Mouse (Mus musculus): ENCODE measurements at regions not wholly inside any gene's neighbourhood (a gene's known extent, or its start where the extent isn't known, plus 50 kb on each side); places are given as distances from the start of the nearest gene placed in this dataset.
"Not testable (repeated sequence)": the region's sequence is repeated elsewhere in the genome, so short reads cannot be mapped to it uniquely, and the experiment has no call there.

- no peak for DNase-seq
These were observed 355.7 kb upstream of the Zwint start for GRCm38 (mm10) chr10:72298824-72299551.

- not testable (repeated sequence) for DNase-seq
These were observed 345.6 kb upstream of the Zwint start for GRCm38 (mm10) chr10:72309045-72309444.

DNA sequence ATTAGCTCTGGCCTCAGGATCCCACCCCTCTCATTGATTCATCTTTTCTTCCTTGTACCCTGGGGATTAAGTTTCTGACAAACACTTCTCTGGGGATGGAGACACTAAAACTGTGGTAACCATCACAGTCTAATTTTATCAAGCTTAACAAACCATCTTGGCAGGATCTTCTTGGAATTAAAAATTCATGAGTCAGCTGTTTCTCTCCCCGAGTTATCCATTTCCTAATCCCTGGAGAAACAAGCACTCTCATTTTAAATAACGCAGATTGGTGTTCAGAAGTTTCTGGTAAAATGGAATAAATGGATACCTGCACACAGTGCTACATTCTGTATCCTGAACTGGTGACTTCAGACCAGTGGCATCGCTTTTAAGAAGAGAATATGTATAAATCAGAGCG is 336.3 kb upstream of the Zwint start:
- DNase-seq: no peak

DNA sequence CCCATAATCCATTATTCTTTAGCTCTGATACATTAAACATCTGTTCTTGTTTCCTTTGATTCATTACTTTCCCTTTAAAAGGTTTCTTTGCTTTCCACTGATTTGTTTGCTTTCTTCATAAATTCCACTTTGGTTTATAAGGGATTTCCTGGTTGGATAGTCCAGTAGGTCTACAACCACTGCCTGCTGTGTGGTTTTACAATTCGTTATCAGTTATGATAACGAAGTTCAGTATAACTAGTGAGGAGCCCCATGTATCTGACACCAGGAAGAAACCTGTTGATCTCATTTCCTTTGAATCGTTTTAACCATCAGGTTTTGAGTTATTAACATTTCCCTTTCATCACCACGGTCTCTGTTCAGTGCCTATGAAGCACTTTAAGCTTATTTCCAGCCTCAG is 334.3 kb upstream of the Zwint start:
- no peak for DNase-seq

GRCm38 (mm10) chr10:72326624-72327023 is 328.0 kb upstream of the Zwint start:
- no peak for DNase-seq

GRCm38 (mm10) chr10:72347253-72347652 is 307.4 kb upstream of the Zwint start:
- no peak for DNase-seq

DNA sequence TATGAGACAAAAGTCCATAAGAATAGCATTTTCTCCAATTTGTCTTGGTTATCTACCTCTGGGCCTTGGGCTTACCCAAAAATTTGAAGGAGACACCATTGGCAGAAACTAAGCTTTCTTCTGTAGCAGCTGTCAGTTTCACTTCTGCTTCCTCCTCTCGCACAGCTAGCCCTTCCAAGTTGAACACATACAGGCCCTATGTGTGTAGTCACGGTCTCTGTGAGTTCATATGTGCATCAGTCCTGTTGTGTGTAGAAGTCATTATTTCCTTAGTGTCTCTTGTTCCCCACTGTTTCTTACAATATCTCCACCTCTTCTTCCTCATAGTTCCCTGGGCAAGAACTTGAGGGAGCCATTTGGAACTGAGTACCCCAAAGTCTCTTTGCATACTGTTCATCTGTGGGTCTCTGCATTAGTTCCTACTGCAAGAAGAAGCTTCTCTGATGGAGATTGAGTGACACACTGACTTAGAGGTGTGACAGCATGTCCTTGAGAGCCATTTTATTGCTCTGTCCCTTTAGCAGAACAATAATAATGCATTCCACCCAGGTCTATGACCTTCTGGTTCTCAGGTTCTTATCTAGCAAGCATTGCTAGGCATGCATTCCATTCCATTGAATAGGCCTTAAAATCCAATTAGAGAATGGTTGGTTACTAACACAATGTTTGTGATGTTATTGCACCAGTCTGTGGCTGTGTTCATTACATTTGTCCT is 306.5 kb upstream of the Zwint start:
- DNase-seq: no peak

- DNase-seq: no peak
These were observed 301.8 kb upstream of the Zwint start for GRCm38 (mm10) chr10:72352810-72353209.

GRCm38 (mm10) chr10:72353515-72353914 is 301.1 kb upstream of the Zwint start:
- no peak for DNase-seq

GRCm38 (mm10) chr10:72383351-72383750 is 271.3 kb upstream of the Zwint start:
- no peak for DNase-seq

- no peak for DNase-seq
These were observed 269.8 kb upstream of the Zwint start for GRCm38 (mm10) chr10:72384826-72385225.

DNA sequence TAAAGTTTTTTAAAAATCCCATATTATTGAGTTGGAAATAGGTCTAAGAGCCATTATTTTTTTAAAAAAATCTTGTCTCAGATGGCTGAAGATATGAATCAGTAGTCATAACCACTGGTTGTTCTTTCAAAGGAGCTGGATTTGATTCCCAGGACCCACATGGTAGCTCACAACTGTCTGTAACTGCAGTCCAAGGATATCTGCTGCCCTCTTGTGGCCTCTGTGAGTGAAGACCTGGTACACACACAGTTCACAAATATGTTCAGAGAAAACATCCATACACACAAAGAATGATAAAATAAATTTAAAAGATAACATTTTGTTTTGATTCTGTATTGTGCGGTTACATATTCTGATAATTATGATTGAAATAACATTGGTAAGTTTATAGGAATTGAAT is 263.2 kb upstream of the Zwint start:
- peak in 1 of 2 experiments; percentile 0 for DNase-seq

DNA sequence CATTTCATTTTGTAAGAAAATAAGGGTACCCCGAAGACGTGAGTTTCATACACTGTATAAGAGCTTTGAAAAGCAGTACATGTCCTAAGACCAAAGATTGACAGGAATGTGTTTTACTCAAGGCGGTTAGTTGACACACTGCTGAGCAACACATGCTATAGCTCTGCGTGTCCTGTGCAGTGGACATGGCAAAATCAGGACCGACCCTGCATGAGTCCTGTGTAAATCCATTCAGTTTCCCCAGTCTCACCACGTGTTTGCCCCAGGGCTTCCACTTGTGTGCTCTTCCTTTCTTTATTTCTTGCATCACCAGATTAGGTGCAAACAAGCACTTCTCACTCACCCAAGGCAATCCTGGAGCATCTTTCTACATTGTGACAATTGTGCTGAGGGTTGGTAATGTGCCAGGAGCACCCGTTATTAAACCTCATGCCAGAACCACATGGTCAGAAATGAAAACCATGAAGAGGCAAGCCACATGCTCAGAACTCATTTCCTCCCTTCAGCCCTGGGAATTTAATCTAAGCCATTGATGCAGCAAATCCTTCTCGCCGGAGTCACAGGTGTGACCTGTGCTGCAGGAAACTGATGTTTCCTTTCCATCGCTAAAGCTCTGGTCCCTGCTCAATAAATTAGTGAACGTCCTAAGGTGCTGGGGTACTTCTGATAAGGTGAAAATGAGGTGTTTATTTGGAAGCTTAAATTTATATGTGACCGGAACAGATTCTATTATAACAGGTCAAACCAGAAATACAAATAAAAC is 261.2 kb upstream of the Zwint start:
- DNase-seq: no peak

GRCm38 (mm10) chr10:72394367-72394766 is 260.3 kb upstream of the Zwint start:
- DNase-seq: no peak

DNA sequence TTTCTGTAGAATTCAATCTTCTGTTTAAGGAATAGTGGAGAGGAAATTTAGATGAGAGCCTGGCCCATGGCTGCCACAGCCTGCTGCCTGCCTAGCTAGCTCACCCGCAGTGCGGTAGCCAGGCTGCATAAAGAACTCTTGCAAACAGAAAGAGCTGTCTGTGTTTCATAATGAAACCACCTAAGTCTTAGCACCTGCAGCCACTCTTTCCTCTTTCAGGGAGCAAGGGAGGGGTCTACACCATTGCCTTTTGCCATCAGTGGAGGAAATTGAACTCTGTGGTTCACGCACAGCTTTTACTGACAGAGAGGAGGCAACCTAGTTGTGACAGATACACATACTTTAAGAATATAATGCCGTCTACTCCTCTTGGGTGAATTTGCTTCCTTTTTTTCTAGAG is 251.4 kb upstream of the Zwint start:
- DNase-seq: no peak

GRCm38 (mm10) chr10:72410305-72410704 is 244.3 kb upstream of the Zwint start:
- no peak for DNase-seq

DNA sequence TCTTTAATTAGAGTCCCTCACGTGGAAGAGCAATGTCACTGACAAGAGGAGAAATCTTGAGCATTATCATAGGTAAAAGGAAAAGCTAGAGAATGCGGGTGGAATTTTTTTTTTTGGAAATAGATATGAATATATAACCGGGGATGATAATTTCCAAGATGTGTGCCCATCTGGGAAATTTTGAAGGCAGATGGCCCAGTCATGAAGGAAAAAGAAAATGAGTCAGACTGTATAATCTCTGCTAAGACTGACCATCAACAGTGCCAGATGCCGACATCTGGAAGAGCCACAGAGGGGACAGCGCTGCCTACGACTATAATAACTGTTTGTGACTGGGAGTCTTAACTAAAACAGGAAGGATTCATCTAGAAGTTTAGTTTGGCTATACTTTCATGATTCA is 243.0 kb upstream of the Zwint start:
- DNase-seq: no peak

DNA sequence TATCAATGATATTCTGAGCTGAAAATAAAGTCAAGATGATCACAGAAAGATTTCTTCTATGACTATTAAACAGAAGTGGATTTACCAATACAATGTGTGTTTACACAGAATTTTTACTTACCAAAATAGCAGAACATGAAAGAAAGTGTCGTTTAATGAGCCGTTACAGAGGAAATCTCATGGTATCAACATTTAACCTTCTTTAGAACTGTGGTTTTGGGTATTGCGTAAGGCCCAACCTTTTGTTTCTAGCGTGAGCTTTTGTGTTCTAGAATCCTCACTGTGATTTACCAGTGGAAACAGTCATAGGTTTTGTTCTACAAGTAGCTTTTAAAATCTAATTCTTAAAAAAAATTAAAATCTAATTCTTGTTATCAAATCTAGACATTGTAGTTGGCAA is 200.0 kb upstream of the Zwint start:
- no peak for DNase-seq

DNA sequence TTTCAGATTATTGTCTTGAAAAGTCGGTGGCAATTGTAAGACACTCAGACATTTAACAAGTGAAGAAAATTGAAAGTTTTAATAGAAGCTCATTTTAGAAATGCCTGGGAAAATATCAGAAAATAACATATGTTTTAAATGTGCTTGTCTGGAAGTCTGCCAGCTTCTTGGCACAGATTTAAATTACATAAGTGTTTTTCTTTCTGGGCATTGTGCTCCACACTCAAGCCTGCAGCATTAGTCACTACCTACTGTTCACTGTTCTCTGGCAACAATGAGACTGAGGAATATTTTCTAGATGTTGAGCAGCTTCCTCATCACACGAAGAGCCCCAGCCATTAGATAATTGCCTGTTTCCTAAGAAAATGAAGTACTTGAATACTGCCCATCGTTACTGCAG is 170.3 kb upstream of the Zwint start:
- no peak for DNase-seq

- no peak for DNase-seq
These were observed 122.2 kb upstream of the Zwint start for GRCm38 (mm10) chr10:72532431-72532830.

- no peak for DNase-seq
These were observed 121.2 kb upstream of the Zwint start for GRCm38 (mm10) chr10:72533427-72533826.

DNA sequence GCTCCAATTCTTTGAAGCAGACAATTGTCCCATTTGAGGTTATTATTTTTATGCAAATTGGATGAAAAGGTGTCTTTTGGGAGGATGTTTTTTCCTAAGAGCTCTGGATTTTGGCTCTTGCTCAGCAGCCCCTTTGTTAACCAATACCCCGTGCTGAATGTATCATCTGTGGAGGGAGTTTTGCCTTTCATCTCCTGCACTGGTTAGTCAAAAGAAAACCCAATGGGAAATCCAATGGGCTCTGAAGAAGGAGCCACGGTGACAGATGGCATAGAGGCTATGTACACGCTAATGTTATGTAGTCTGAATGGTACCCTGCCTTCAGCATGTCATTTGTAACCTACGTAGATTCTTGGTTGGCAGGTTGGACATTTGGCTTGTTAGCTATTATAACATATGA is 120.8 kb upstream of the Zwint start:
- DNase-seq: no peak

GRCm38 (mm10) chr10:72549564-72549963 is 105.1 kb upstream of the Zwint start:
- DNase-seq: no peak

DNA sequence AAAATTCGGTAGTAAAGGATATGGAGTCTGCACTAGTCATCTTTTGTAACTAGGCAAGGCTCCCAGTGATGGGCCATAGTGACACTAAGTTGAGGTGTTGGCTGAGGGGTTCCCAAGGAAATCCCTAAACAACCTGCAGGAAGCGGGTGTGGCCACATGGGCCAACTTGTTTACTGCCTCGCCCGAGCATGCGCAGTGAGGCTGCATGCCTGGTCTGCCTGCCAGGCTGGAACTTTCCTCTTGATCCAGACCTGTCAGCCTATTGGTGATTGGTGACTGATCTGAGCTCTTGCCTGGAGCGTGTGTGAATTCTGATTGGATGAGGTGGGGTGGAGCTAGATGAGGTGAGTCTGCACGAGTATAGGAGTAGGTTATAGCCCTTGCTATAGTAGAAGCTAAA is 103.1 kb upstream of the Zwint start:
- peak; percentile 6 to 43 for DNase-seq

Measured in lung, adult 18-20 months (tissue).